Mouse (Mus musculus) C2C12 (cell line): ENCODE results near the gene Soat2.

Experiments
- CTCF ChIP-seq: IDR thresholded peaks from one replicate; pipeline ENCODE4 v1.5.1; 2011; ENCODE audit not compliant: control insufficient read depth, insufficient read depth, insufficient read length
- MAX ChIP-seq: IDR thresholded peaks from one replicate; pipeline ENCODE4 v1.6.1; 2011; ENCODE audit warnings: mild to moderate bottlenecking, control low read depth

DNA sequence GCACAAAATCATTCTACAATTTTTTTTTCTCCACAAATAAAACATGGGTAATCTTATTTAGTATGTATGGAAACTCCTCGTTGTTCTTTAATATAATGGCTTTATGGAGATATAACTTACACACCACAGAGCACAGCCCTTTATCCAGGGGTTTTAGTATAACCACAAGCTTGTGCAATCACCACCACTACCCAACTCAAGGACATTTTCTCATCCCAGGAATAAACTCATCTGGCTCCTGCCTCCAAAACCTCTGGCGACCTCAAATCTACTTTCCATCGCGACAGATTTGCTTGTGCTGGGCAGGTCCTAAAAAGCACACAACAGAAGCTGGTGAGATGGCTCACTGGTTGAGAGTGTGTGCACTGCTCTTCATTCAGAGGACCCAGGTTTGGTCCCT, 43.3 kb downstream of the Soat2 start:
- TF ChIP-seq CTCF (no peak), MAX (no peak)
